Mouse (Mus musculus) layer of hippocampus, adult 11-12 months (tissue): ENCODE data around the gene Prkar2a.
A peak's percentile ranks its signal among the peaks of the same experiment; 100 is the strongest.
"Not testable (repeated sequence)": the region's sequence is repeated elsewhere in the genome, so short reads cannot be mapped to it uniquely, and the experiment has no call there.

Experiments used
- DNase-seq: peaks from one replicate; pipeline ENCODE4 v3.0.0; 2022; ENCODE audit warnings: low spot score

Prkar2a gene

DNA sequence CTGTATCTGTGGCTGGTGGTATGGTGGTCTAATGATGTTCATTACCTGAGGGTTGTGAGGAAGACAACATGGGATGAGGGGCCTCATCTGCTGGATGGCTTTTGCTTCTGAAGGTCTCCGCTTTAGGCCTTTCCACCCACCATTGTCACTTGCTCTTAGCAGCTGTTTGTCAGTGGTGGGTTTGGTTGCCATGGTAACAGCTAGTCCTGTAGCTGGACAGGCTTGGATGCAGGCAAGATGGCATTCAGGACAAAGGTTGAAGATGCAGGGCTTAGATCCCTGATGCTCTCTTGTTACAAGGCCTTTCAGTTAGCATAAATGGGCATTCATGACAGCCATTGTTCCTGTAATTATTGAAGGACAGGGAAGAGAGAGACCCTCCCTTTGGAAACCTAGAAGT is at the start of gene Prkar2a:
Prkar2a (plus strand) TSS at position 209 of the 400 bp plus-strand sequence.
- DNase-seq, result no peak

DNA sequence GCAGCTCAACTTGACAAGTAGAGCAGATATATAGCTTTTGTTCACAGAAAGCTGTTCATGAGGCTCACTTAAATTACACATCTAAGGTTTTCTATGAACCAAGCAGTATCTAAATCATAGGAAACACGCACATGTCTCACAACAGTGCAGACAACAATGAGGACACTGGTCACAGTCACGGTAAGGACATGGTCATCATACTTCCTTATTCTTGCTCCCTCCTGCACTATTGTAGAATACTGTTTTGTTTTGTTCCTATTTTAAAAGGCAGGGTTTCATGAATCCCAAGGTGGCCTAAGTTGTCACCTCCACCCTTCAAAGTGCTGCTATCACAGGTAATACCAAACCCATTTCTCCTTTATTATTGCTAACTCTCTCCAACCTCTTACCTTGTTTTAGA is 49.3 kb upstream of the Prkar2a start:
- no peak for DNase-seq

DNA sequence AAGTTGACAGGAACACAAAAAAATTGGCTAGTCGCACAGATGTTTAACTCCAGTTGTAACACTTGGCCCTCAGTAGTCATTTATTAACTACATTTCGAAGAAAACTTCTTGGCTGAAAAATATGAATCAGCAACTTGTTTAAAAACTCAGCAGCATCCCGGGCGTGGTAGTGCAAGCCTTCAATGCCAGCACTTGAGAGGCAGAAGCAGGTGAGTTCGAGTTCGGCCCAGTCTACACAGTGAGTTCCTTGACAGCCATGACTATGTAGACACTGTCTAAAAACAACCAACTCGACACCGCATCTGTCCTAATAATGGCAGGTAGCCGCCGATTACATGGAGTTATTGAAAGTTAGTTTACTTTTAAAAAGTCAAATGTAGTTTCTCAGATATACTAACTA is 40.9 kb upstream of the Prkar2a start:
- DNase-seq, result no peak

DNA sequence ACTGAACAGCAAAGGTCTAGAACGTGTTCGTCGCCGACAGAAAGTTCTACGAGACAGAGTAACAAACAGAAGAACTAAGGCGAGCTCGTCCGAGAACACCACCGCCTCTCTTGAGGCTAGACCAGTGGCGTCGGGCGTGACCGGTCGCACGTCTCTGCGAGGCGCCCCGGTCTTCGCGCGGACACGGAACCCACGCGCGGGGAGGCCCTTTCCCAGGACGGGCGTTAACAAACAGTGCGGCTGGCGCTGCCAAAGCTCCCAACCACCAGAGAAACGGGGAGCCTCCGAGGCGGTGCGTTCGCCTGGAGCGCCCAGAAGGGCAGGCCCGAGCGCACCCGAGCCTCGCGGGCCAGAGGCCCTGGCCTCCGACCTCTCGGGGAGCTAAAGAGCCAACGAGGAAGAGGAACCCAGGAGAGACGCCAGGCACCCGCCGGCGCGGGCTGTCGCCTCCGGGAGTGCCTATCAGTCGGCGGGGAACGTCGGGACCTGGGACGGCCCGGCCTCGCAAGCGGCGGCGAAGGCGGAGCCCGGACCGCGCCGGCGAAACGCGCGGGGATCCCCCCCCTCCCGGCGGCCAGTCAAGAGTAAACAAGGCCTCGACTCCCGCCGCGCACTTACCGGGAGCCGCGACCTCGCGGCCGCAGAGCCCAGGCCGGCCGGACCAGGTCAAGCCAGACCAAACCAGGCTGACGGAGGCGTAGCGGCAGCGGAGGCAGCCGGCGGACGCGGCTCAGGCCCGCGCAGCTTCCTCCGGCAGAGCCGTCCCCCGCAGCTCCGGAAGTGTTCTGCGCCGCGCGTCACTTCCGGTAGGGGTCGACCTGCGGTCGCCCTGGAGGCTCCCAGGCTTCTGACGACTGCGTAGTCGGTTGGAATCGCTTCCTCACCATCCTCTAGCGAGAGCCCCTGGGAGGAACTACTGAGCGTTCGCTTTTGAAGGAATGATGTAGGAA is 40.2 kb upstream of the Prkar2a start, which contains the start of gene Arih2:
Arih2 (minus strand) TSS at position 776 of the 950 bp plus-strand sequence.
- DNase-seq, result peak; percentile 91

DNA sequence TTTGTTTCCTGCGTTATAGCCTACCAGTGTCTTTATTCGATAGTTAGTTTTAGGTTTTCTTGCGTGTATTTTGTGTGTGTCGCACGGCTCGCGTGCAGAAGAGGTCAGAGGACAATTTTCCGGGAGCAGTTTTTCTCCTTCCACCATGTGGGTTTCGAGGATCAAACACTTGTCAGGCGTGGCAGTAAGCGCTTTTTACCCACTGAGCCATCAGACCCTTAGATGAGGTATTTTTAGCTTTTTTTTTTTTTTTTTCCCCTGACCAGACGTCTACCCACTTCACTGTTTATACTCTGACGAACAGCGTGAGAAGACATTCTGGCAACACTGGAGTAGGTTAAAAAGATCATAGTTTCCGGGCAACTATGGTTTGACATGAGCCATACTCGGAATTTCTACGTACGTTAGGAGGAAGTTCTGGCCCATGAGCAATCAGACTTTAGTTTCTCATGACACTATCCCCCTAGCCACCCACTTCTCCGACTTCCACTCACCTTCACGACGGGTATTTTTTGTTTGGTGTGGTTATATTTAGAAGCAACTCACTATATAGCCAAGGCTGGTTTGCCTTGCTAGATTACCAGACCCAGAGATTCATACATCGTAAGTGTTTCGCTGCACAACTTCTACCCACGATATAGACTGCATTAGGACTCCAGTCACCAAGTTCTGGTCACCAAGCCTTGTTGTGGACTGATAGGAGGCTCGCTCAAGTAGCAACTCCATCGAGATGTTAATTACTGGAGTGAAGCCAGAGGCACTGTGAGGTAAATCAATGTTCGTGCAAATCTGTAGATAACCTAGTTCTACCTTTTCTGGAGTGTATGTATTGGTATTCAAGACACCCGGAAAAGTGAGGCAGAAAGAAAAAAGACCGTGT is 39.3 kb upstream of the Prkar2a start:
- DNase-seq, result no peak

DNA sequence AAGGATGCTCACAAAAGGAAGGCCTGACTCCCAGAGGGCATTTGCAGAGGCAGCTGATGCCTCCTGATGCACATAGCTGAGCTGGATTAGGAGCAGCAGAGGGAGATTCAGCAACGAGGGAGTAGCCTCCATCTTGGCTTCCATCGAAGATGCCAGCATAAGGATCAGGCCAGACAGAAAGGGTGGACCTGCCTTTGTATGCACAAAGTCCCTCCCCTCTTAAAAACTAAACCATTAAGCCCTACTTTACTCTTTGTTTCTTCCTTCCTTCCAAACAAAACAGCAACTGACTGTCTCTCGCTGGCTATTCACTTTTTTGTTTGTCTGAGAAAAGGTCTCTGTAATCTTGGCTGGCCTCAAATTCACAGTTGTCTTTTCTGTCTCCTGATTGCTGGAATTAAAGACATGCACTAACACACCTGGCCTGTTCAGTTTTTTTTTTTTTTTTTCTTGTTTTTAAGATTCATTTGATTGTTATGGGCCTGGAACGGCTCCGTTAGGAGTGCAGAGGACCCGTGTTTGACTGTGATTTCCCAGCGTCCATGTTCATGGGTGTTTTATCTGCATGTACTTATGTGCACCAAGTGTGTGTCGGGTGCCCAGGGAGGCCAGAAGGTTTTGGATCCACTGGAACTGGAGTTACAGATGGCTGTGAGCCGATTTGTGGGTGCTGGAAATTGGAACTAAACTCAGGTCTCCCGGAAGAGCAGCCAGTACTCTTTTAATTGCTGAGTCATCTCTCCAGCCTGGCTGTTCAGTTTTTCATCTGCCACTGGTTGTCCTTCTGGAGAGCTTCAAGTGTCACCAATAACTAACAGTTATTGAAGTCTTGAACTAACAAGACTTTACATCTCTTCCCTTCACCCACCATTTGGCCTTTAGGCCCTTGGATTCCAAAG is 34.3 kb upstream of the Prkar2a start:
- DNase-seq, result peak; percentile 28

DNA sequence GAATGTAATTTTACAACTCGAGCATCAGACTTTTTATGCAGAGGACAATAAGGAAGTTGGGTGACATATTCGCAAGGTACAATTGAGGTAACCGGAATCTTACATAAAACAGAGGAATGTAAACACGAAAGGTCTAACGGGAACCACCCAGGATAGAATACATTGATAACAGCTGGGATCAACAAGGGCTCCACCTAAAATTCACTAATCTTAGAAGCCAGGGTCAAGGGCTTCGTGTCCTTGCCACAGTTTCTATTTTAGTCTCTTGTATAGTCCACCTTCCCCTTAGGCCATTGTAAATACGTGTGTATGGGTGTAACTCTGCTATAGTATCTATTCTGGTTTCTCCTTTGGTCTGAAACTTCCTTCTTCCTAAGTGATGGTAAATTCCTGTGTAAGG is 33.2 kb upstream of the Prkar2a start:
- DNase-seq, result not testable (repeated sequence)

DNA sequence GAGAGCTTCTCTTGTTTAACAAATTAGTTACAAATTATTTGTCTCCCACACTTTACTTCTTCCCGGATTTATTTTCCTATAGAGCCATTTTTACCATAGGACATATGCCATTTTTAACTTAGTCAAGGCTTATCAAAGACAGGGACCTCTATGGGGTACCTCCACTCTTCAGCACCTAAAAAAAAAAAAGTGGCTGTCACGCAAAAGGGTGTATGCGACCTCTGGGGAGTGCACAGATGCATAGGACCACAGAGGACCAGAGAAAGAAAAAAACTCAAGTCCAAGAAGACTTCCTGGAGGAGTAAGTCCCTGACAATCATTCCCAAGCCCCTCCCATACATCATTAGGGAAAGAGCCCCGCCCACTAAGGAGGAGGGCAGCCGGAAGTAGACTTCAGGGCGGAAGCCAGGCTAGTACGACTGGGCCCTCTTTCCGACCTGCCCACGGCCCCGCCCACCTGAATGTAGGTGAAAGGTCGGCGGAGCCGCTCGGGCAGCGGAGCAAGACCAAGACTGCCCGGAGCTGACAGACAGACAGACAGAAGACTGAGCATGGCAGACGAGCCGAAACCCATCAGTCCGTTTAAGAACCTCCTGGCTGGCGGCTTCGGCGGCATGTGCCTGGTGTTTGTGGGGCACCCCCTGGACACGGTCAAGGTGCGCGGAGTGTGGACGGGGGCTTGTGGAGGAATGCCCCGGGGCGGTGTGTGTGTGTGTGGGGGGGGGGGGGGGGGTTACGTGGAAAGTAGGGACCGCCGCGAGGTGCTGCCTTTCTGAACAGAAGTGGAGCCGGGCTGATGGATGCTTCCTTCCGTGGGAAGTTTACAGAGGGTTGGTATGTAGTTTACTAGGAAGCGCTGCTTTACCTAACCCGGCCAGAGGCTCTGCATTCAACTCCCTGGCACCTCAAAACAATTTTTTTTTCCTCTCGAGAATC is 27.2 kb upstream of the Prkar2a start, which contains the start of gene Slc25a20:
Slc25a20 (plus strand) TSS at position 412 of the 936 bp plus-strand sequence.
- peak; percentile 70 for DNase-seq

DNA sequence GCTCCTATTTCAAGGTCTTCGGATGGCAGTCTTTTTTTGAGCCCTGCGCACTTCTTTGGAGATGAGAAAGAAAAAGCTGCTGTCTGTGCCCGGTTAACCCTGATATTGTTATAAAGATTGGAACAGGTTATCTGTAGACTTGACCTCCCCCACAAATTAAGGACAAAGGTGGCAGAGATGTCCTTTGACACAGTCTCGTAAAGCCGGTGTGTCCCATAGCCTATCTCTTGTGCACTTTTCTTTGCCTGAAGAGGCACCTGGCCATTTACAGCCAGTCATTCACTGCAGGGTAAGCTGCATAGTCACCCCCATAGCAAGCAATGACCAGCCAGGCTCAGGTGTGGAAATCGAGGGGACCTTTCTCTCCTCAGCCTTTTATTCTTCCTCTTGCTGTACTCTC is 26.5 kb upstream of the Prkar2a start:
- no peak for DNase-seq

DNA sequence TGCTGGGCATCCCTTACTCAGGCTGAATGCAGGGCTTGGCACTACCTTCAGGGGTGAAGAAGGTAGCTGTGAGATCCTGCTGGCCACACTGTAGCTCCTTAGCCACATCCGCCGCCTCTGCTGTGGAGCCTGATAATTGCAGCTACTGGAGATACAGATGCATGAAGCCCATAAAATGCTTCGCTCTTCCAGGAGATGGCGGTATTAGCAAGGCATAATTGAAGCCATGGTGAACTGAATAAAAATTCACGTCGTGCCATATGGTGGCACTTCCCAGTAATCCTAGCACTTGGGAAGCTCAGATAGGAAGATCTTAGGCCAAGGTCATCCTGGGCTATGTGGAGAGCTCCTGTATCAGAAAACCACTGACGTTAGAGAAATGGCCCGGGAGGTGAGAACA is 19.2 kb upstream of the Prkar2a start:
- no peak for DNase-seq

DNA sequence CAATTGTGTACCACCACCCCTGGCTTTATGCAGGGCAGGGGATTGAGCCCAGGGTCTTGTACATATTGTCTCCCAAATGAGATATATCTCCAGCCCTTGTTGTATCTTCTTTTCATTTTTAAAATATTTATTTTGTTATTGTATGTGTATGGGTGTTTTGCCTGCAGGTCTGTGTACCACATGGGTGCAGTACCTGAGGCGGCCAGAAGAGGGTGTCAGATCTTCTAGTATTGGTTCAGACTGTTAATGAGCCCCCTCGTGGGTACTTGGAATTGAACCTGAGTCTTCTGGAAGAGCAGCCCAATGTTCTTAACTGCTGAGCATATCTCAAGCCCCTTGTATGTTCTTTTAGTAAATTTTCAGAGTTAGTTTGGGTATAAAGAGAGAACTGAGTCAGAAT is 16.0 kb upstream of the Prkar2a start:
- DNase-seq, result no peak

DNA sequence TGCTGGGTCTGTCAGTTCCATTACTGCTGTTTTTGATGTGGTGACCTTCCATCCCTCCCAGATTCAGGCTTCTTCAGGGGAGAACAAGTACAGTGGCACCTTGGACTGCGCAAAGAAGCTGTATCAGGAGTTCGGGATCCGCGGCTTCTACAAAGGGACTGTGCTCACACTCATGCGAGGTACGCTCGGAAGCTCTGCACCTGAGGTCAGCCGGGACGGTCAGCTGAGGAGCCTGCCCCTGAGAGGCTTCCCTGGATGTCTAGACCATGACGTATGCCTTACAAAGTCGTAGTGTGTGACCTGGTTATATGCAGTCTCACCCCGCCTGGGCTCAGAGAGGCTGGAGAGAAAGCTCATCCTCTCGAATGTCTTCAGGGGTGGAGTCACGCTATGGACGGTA is 9.1 kb upstream of the Prkar2a start:
- no peak for DNase-seq

DNA sequence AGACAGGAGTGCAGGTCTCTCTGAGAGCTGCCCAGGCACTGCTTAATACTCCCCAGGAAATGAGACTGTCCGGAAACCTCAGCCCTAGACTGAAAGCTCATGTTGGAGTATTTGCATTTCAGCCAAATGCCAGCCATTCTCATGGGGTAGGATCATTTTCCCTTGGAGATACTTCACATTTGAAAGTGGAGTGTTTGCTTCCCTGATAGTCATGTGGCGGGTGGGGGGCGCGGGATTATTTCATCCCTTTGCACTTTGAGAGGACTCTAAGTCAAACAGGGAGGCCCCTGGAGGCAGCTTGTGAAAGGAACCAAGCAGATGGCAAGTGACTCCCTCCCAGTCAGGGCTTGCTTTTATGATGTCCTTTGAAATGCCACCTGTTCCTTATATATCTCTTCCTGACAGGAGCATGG is 2.6 kb upstream of the Prkar2a start:
- no peak for DNase-seq

DNA sequence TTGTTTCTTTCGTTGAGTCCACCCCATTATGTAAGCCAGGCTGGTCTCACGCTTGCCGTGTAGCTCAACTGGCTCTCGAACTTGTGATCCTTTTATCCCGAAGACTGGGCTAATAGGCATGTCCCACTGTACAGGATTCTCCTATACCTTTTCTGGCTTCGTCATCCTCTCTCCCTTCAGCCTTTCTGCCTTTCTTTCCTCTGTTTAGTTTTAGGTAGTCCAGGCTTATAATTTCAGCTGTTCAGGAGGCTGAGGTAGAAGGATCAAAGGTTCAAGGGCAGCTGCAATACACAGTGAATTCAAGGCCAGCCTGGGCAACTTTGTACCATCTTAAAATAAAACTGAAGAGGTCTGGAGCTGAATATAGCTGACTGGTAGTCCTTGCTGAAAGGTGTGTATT is 1.9 kb upstream of the Prkar2a start:
- DNase-seq, result no peak

DNA sequence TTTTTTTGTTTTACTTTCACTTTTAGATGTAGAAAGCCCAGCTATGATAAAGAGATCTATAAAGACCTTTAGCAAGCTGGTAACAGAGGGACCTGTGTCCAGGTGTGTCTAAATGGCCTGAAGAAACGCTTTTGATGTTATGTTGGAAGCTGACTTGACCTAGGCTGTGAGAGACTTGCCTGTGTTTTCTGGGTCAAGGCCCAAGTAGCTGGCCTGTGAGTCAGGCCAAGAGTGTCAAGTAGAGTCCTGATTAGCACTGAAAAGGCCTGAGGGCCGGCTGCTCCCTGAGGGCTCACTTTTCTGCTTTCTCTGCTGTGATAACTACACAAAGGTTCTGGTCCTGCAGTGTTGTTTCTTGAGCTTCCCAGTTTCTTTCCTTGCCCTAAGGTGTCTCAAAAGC is 1.4 kb upstream of the Prkar2a start:
- no peak for DNase-seq

DNA sequence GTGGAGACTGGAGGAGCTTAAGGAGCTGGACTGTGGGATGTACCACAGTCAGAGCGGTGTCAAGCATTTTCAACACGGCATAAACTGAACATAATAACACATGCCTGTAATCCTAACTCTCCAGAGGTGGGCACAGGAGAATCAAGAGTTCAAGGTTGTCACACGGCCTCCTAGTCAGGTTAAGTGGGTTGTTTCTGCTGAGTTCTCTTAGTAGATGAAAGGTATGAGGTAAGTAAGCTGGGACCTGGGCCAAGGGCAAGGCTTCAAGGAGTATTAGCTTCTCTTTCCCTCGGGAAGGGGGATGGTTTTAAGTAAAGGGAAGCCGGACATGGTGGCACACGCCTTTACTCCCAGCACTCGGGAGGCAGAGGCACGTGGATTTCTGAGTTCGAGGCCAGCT is 663 bp upstream of the Prkar2a start:
- DNase-seq, result no peak

DNA sequence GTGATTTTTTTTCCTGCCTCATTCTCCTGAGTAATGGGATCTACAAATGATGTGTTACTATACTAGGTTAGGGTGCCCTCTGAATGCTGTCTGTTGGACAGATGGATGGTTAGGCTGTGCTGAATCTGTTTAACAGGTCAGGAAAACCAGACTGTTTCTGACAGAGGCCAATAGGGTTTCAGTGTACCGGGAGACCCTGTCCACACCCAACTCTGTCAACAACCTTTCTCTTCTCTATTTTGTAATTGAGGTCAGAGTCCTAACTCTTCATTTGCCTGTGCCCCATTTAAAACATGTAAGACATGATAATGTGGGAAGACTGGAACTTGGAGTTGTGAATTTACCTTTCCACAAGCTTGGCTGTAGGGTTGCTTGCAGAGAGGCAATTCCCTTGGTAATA is 879 bp downstream of the Prkar2a start:
- no peak for DNase-seq

DNA sequence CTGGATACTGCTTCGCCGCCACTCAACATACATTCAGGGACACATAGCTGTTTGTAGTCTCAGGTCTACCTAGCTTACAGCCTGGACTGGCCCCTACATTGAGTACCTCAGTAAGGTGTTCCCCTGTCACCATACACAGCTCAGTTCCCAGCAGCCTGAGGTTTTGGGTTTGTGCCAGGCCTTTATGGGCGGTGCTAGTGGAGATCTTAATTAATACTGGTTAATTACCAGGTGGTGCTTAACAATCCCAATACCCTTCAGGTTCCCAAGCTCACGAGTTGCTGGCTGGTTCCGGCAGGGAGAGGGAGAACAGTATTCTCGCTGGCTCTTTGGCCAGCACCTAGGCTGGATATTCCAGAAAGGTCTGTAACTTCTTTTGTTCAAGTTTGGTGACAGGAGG is 1.8 kb downstream of the Prkar2a start:
- no peak for DNase-seq

DNA sequence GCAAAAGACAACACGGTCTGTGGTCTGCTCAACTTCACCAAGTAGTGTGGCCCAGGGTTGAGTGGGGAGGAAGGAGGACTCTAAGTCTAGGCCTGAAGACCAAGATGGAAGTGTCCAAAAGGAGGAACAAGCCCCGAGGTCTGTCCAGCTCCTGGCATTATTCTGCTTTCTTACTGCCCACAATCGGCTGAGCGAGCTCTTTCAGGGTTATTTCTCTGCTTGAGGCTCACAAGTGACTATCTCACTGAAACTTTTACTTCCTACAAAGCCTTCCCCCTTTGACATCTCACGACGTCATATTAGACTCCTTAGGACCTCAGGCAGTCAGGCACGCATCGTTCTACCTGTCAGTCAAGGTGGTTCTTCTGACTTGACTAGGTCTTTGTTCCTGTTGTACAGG is 2.3 kb downstream of the Prkar2a start:
- DNase-seq, result peak; percentile 40

DNA sequence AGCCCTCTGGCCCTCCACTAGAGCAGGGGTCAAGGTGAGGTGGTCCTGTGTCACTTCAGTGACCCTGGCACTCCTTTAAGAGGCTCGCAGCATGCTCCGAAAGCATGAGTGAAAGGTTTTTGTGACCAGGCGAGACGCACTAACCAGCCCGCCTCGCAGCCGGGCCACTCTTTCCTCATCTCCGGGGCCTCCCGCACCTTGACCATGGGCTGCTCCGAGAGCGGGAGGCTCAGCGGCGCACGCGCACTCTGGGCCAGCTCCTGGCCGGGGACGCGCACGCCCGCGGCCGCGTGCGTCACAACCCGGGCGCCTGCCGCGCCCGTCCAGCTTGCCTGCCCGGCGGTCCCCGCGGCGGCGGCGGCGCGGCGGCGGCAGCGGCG is 2.7 kb downstream of the Prkar2a start:
- DNase-seq, result peak; percentile 88
